Mouse (Mus musculus) brain, embryonic 14.5 days (tissue): ENCODE data around the gene Rhobtb1. TPM values are rescaled to one million over a fixed set of nuclear protein-coding genes. Genes with fewer than 3 reads are reported as not detected.

Experiments used
- DNase-seq: peaks from one replicate; pipeline ENCODE4 v3.0.0-alpha.2; 2011; ENCODE audit warnings: low read depth
- CTCF ChIP-seq: fragments of 200-500 bp; IDR thresholded peaks from 2 replicates; pipeline ENCODE4 v1.5.1; 2012; ENCODE audit warnings: inconsistent platforms, mild to moderate bottlenecking, moderate library complexity, borderline replicate concordance; ENCODE audit not compliant: insufficient read depth, insufficient read length; ENCODE audit errors: extremely low read depth
- POLR2A ChIP-seq: fragments of 200-500 bp; IDR thresholded peaks from 2 replicates; pipeline ENCODE4 v1.6.1; 2012; ENCODE audit warnings: mild to moderate bottlenecking, inconsistent platforms, borderline replicate concordance; ENCODE audit not compliant: poor library complexity, insufficient read depth, insufficient read length, severe bottlenecking; ENCODE audit errors: extremely low read depth
- polyA plus RNA-seq: library from polyadenylated mRNA; depleted of rRNA; stranded (reverse); fragments of >200 nt; gene quantifications from 2 replicates; pipeline ENCODE4 v1.2.3, GENCODE M21; 2012

Gene Rhobtb1
- polyA plus RNA-seq, 1 experiment: 11.7 TPM

- TF ChIP-seq CTCF (no peak), POLR2A (no peak)
- DNase-seq: no peak
Measured at GRCm38 (mm10) chr10:69252112-69253074, 101.2 kb downstream of the Rhobtb1 start.

GRCm38 (mm10) chr10:69253075-69253685, 101.9 kb downstream of the Rhobtb1 start:
- DNase-seq: peak; percentile 28
- TF ChIP-seq POLR2A: no peak
- no peak for TF ChIP-seq CTCF

GRCm38 (mm10) chr10:69253686-69254080, 102.4 kb downstream of the Rhobtb1 start:
- DNase-seq: no peak
- TF ChIP-seq CTCF (no peak), POLR2A (no peak)

- TF ChIP-seq POLR2A (no peak), CTCF (no peak)
- DNase-seq: peak; percentile 76
Measured at GRCm38 (mm10) chr10:69254390-69254847, 103.2 kb downstream of the Rhobtb1 start.

- DNase-seq: no peak
- TF ChIP-seq CTCF (no peak), POLR2A (no peak)
Measured at GRCm38 (mm10) chr10:69255594-69255993, 104.4 kb downstream of the Rhobtb1 start.

GRCm38 (mm10) chr10:69257592-69258133, 106.4 kb downstream of the Rhobtb1 start:
- no peak for DNase-seq
- no peak for TF ChIP-seq POLR2A
- no peak for TF ChIP-seq CTCF

GRCm38 (mm10) chr10:69258588-69258987, 107.4 kb downstream of the Rhobtb1 start:
- TF ChIP-seq POLR2A (no peak), CTCF (no peak)
- peak; percentile 36 for DNase-seq

GRCm38 (mm10) chr10:69259161-69259560, 107.9 kb downstream of the Rhobtb1 start:
- no peak for TF ChIP-seq CTCF
- TF ChIP-seq POLR2A: no peak
- DNase-seq: no peak

GRCm38 (mm10) chr10:69259929-69260328, 108.7 kb downstream of the Rhobtb1 start:
- no peak for DNase-seq
- TF ChIP-seq CTCF: no peak
- TF ChIP-seq POLR2A: no peak

- no peak for TF ChIP-seq CTCF
- TF ChIP-seq POLR2A: no peak
- no peak for DNase-seq
Measured at GRCm38 (mm10) chr10:69262918-69263822, 111.9 kb downstream of the Rhobtb1 start.

- TF ChIP-seq CTCF (no peak), POLR2A (no peak)
- DNase-seq: peak; percentile 55
Measured at GRCm38 (mm10) chr10:69263906-69264305, 112.7 kb downstream of the Rhobtb1 start.

- DNase-seq: no peak
- TF ChIP-seq CTCF (no peak), POLR2A (no peak)
Measured at GRCm38 (mm10) chr10:69265421-69265820, 114.2 kb downstream of the Rhobtb1 start.
